Mouse (Mus musculus) liver, embryonic 11.5 days (tissue): ENCODE data around the gene Atg4b. TPM values are rescaled to one million over a fixed set of nuclear protein-coding genes. Genes with fewer than 3 reads are reported as not detected.
A peak's percentile ranks its signal among the peaks of the same experiment; 100 is the strongest.

Experiments
- ATAC-seq: fragments of 200-750 bp; cut with Nextera tagmentation; replicated peaks from 2 replicates; pipeline ENCODE4 v1.8.0; 2017; ENCODE audit warnings: moderate number of reproducible peaks, mild to moderate bottlenecking, moderate TSS enrichment, moderate library complexity; ENCODE audit not compliant: low FRiP score
- DNase-seq: peaks from one replicate; pipeline ENCODE4 v3.0.0-alpha.2; 2017; ENCODE audit warnings: low spot score
- H3K27ac ChIP-seq: fragments of 300-500 bp; sonication (generic); 2 replicates; pipeline ENCODE4 v1.5.1; 2014; ENCODE audit warnings: mild to moderate bottlenecking, low read depth, low read length, control low read depth
- H3K27me3 ChIP-seq: fragments of 300-500 bp; sonication (generic); replicated peaks from 2 replicates; pipeline ENCODE4 v1.6.1; 2014; ENCODE audit warnings: low read length, mixed read lengths; ENCODE audit not compliant: control insufficient read depth, insufficient read depth
- H3K36me3 ChIP-seq: fragments of 300-500 bp; sonication (generic); 2 replicates; pipeline ENCODE4 v1.6.1; 2014; ENCODE audit warnings: mild to moderate bottlenecking, low read length, moderate library complexity, mixed read lengths; ENCODE audit not compliant: control insufficient read depth, insufficient read depth
- H3K4me1 ChIP-seq: fragments of 300-500 bp; sonication (generic); replicated peaks from 2 replicates; pipeline ENCODE4 v1.6.1; 2014; ENCODE audit warnings: low read length, mixed read lengths; ENCODE audit not compliant: control insufficient read depth, insufficient read depth
- H3K4me2 ChIP-seq: fragments of 300-500 bp; sonication (generic); 2 replicates; pipeline ENCODE4 v1.6.1; 2014; ENCODE audit warnings: mild to moderate bottlenecking, control low read depth, moderate library complexity
- H3K4me3 ChIP-seq: fragments of 300-500 bp; sonication (generic); 2 replicates; pipeline ENCODE4 v1.5.1; 2014; ENCODE audit warnings: low read depth, low read length, control low read depth
- H3K9ac ChIP-seq: fragments of 300-500 bp; sonication (generic); 2 replicates; pipeline ENCODE4 v1.6.1; 2014; ENCODE audit warnings: low read depth, low read length, control low read depth
- H3K9me3 ChIP-seq: fragments of 300-500 bp; sonication (generic); 2 replicates; pipeline ENCODE4 v1.6.1; 2016; ENCODE audit warnings: low read length, inconsistent platforms, mixed read lengths; ENCODE audit not compliant: control insufficient read depth
- WGBS: fragments of 180-500 bp; shearing (Covaris S2); extraction: QIAGEN DNeasy Blood & Tissue Kit; methylation state at CpG from one replicate; pipeline ENCODE4 v1.1.7; 2014; 5-methylcytosine and 5-hydroxymethylcytosine counted together
- polyA plus RNA-seq: library from polyadenylated mRNA; unstranded; fragments of >200 nt; fragmentation: Nextera tagmentation; extraction: Ambion mirVana; gene quantifications from 2 replicates; pipeline ENCODE4 v1.2.1, GENCODE M21; 2014

Atg4b gene
- polyA plus RNA-seq, 1 experiment from 2014 or later = 86.2 TPM

DNA sequence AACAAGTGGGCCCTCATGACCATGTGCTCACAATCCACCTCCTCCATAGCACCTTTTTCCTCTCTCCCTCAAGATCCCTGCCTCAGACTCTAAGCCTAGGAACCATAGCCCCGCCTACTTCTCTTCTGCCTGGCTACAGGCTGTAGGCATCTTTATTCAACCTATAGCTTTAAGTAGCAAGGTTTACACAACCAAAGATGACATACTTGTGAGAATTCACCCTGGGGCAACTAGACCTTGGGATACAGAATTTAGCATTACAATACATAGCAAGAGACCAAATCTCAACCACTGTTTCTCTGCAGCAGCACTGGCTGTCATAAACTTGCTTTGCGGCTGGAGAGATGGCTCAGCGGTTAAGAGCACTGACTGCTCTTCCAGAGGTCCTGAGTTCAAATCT is 58.7 kb downstream of the Atg4b start:
- 89% methylated on average over 3 of the region's 3 CpGs for WGBS
- H3K4me3 ChIP-seq = no peak overlapping the region
- H3K4me2 ChIP-seq = no peak overlapping the region
- ATAC-seq (no peak), DNase-seq (no peak)
- no peak overlapping the region for H3K27ac ChIP-seq
- H3K27me3 ChIP-seq = no peaks in the 10 kb centered on the region
- peaks cover 54% of the 10 kb centered on the region for H3K36me3 ChIP-seq
- H3K9me3 ChIP-seq = no peaks in the 10 kb centered on the region
- H3K4me1 ChIP-seq = peaks cover 11% of the 10 kb centered on the region
- no peak overlapping the region for H3K9ac ChIP-seq

- DNase-seq = no peak
- Histone ChIP-seq H3K27ac (no peak overlapping the region), H3K9ac (no peak overlapping the region), H3K36me3 (peaks cover 60% of the 10 kb centered on the region), H3K4me3 (no peak overlapping the region), H3K4me1 (no peaks in the 10 kb centered on the region), H3K9me3 (no peaks in the 10 kb centered on the region), H3K27me3 (no peaks in the 10 kb centered on the region), H3K4me2 (no peak overlapping the region)
- WGBS = 85% methylated on average over 8 of the region's 8 CpGs
- no peak for ATAC-seq
These were observed 60.3 kb downstream of the Atg4b start for GRCm38 (mm10) chr1:93811495-93812039.

- Histone ChIP-seq H3K4me1 (no peaks in the 10 kb centered on the region), H3K9ac (no peak overlapping the region), H3K27ac (no peak overlapping the region), H3K4me3 (no peak overlapping the region), H3K36me3 (peaks cover 65% of the 10 kb centered on the region), H3K4me2 (no peak overlapping the region), H3K9me3 (no peaks in the 10 kb centered on the region), H3K27me3 (no peaks in the 10 kb centered on the region)
- DNase-seq (no peak), ATAC-seq (no peak)
- 88% methylated on average over 8 of the region's 8 CpGs for WGBS
These were observed 66.7 kb downstream of the Atg4b start for GRCm38 (mm10) chr1:93817823-93818532.

GRCm38 (mm10) chr1:93818722-93819121 is 67.4 kb downstream of the Atg4b start:
- H3K4me2 ChIP-seq = no peak overlapping the region
- no peak overlapping the region for H3K27ac ChIP-seq
- no peak for ATAC-seq
- H3K27me3 ChIP-seq = no peaks in the 10 kb centered on the region
- H3K9me3 ChIP-seq = no peaks in the 10 kb centered on the region
- no peak for DNase-seq
- H3K36me3 ChIP-seq = peaks cover 59% of the 10 kb centered on the region
- H3K9ac ChIP-seq = no peak overlapping the region
- H3K4me1 ChIP-seq = no peaks in the 10 kb centered on the region; the same call in 1 of the 2 replicates
- WGBS = 95% methylated on average over 7 of the region's 7 CpGs
- H3K4me3 ChIP-seq = no peak overlapping the region

- H3K27me3 ChIP-seq = no peaks in the 10 kb centered on the region
- WGBS = 78% methylated on average over 3 of the region's 3 CpGs
- H3K4me2 ChIP-seq = peak overlapping the region; percentile 78
- no peaks in the 10 kb centered on the region for H3K9me3 ChIP-seq
- peak overlapping the region; percentile 96 for H3K27ac ChIP-seq
- H3K4me1 ChIP-seq = peaks cover 10% of the 10 kb centered on the region
- no peak for DNase-seq
- H3K4me3 ChIP-seq = peak overlapping the region; percentile 65; the same call in 1 of the 2 replicates
- no peak for ATAC-seq
- peak overlapping the region; percentile 61 for H3K9ac ChIP-seq
- H3K36me3 ChIP-seq = peaks cover 18% of the 10 kb centered on the region; the same call in 1 of the 2 replicates
These were observed 72.6 kb downstream of the Atg4b start for GRCm38 (mm10) chr1:93823796-93824495.

GRCm38 (mm10) chr1:93824609-93825008 is 73.3 kb downstream of the Atg4b start, which contains the start of gene D2hgdh:
Gene D2hgdh (plus strand): TSS chr1:93824909.
- DNase-seq (no peak), ATAC-seq (peak; percentile 33)
- peaks cover 10% of the 10 kb centered on the region for H3K4me1 ChIP-seq
- peak within 1 kb of the TSS; percentile 78 for H3K4me2 ChIP-seq
- 13% methylated on average over 10 of the region's 10 CpGs for WGBS
- peak within 1 kb of the TSS; percentile 61 for H3K9ac ChIP-seq
- H3K4me3 ChIP-seq = peak within 1 kb of the TSS; percentile 65
- peak within 1 kb of the TSS; percentile 96 for H3K27ac ChIP-seq
- H3K36me3 ChIP-seq = peaks cover 16% of the 10 kb centered on the region; the same call in 1 of the 2 replicates
- no peaks in the 10 kb centered on the region for H3K9me3 ChIP-seq
- H3K27me3 ChIP-seq = no peaks in the 10 kb centered on the region

DNA sequence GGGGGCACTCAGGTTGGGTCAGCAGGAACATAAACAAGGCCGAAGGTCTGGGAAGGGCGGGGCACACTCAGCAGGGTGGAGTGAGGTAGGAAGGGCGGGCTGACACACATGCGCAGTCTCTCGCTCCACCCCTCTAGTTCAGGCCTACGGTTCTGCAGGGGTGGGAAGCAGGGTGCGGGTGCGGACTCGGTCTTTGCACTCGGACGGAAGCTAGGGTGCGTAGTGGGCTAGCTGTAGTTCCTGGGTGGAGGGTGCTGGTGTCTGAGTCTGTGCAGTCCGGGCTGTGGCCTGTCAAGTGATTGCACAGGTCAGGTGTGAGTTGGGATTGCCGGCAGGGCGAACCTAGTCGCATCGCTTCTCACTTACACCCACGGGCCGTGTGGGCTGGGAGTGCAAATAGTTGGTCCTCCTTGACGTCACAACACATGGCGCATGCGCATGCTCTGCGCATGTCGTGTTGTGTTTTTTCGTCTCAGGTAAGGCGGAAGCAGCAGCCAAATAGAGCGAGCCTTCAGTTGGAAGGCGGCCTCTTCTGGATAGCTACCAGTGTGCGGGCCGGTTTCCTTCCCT is 73.9 kb downstream of the Atg4b start:
- DNase-seq (peak; percentile 91), ATAC-seq (peak; percentile 98)
- Histone ChIP-seq H3K4me2 (peak overlapping the region; percentile 78), H3K9ac (peak overlapping the region; percentile 61), H3K36me3 (peaks cover 11% of the 10 kb centered on the region; the same call in 1 of the 2 replicates), H3K4me1 (peaks cover 10% of the 10 kb centered on the region), H3K4me3 (peak overlapping the region; percentile 65), H3K9me3 (no peaks in the 10 kb centered on the region), H3K27me3 (no peaks in the 10 kb centered on the region), H3K27ac (peak overlapping the region; percentile 96)
- under 1% methylated on average over 30 of the region's 30 CpGs for WGBS

DNA sequence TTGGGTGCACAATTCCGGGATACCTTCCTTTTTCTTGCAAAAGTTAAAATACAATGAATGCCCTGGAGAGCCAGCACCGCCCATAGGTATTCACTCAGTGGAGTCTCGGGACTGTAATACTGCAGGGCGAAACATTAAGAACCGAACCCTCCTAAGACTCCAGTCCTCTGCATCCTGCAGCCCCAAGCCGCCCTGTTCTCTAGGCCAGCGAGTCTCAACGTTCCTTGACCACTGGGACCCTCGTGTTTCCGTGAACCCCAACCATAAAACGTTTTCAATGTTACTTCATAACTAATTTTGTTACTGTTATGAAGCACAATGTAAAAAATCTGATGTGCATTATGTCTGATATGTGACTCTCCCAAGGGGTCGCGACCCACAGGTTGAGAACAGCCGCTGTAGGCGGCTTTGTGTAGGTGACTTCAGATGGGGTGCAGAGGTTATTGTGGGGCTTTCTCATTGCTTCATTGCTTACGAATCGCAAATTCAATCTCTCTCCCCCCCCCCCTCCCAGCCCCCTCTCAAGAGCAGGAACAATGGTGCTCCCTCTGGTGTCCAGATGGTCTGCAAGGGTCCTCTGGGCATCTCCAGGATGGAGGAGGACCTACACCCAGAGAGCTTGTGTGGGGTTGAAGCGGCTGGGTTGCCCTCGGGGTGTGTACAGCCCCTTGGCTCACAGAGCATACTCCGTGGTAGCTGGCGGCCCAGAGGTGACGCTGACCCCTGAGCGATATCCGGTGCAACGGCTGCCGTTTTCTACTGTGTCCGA is 74.7 kb downstream of the Atg4b start:
- Histone ChIP-seq H3K4me2 (peak overlapping the region; percentile 78), H3K4me3 (peak overlapping the region; percentile 65), H3K9me3 (no peaks in the 10 kb centered on the region), H3K4me1 (peaks cover 10% of the 10 kb centered on the region), H3K9ac (peak overlapping the region; percentile 61), H3K27me3 (no peaks in the 10 kb centered on the region), H3K36me3 (peaks cover 6% of the 10 kb centered on the region; the same call in 1 of the 2 replicates), H3K27ac (peak overlapping the region; percentile 96)
- WGBS = 40% methylated on average over 27 of the region's 27 CpGs
- DNase-seq = no peak
- ATAC-seq = no peak
